Mouse (Mus musculus) R1 (cell line): ENCODE measurements at regions not wholly inside any gene's neighbourhood (a gene's known extent, or its start where the extent isn't known, plus 50 kb on each side); places are given as distances from the start of the nearest gene placed in this dataset.

ENCODE experiments used
- DNase-seq: peaks from one replicate; pipeline ENCODE4 v3.0.0-alpha.2; 2018; ENCODE audit warnings: low read depth, low spot score

DNA sequence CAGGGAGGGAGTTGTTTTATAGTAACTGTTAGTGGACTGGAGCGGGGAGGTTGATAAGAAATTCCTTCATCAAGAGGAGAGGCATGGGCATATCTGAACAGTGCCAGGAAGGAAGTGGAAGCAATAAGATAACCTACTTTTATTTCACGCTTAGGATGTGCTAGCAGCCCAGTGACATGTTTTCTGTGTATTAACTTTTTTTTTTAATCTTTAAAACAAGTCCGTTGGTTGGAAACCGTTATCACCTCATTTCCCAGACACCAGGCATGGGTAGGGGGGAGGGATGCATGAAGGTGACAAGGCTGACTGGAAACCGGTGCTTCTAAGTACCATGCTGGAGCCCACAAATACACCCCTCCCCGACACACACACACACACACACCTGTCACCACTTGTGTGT, 394.7 kb downstream of the Tshz3 start:
- DNase-seq = no peak

DNA sequence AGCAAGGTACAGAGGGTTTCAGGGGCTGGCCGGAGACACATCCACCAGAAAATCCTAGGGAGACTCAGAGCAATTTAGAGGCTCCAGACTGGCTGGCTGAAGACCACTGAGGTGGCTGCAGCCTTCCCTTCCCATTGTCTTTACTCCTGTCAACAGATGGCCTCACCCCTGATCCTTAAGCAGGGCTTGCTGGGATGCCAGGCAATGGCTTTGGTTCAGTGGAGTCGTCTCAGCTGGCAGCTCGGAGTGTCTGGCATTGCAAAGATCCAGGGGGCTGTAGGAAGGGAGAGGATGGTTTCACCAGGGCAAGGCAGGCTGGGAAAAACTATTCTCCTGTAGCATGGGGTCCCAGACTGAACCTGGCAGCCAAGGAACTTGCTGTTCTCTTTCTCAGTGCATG, 395.8 kb downstream of the Tshz3 start:
- no peak for DNase-seq

DNA sequence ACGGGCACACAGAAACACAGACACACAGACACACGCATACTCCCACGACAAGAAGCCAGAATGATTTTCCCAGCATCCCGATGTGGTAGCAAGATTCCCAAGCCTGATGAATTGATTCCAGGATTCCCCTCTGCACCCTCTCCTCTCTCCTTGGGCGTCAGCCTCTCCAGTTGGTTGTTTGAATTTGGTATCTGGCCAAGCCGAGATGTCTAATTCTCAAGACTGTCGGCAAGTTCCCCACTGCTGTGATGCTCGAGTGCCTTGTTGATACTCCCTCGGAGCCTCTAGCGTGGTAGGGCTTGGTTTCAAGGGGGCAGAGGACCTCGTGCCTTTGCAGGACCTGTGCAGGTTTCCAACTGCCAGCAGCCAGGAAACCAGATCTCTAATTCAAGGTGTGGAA, 397.9 kb downstream of the Tshz3 start:
- DNase-seq = no peak

DNA sequence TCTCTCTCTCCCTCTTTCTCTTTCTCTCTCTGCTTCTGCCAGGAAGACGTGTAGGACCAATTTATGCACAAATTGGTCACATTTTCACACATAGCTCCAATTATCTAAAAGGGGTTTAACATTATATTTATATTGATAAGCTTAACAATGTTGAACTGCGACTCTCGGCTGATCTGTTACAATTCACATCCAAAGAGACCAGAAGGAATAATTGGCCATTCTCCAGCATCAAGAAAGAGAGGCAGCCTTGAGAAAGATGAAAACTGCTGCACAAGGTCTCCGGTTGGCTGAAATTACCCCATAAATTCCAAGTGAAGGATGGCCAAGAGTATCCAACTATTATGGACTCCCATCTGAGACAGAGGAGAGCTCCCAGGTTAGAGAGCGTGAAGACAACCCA, 398.4 kb downstream of the Tshz3 start:
- DNase-seq = no peak

DNA sequence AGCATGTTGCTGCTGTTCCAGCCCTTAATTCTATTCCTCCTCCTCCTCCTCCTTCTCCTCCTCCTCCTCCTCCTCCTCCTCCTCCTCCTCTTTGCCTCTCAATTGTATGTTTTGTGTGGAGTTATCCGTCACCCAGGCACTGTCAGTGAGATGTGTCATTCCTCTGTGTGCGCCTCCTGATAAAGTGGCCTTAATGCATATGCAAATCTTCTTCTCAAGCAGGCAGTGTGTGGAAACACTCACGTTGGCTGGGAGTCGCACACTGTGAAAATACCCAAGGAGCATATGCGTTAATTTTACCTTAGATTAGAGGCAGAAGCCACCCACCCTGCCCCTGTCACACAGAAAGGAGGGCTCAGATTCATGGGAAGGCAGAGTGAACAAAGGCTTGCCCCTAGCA, 401.0 kb downstream of the Tshz3 start:
- no peak for DNase-seq

DNA sequence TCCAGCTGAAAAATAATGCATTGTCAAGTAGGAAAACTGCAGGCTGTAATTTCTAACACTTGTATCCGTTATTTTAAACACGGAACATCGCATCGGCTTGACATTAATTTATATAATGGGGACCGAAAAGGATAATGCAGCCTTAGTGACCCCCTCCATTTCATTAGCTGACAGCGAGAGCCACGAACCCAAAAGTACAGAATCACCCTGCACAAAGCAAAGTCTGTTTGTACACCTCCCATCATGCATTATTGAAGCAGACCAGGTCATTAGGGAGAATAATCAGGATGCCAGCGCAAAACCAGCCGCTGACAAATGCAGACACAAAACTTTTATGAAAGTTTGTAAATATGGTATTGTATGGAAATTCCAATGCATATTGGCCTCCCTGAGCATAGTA, 406.8 kb downstream of the Tshz3 start:
- DNase-seq = no peak

DNA sequence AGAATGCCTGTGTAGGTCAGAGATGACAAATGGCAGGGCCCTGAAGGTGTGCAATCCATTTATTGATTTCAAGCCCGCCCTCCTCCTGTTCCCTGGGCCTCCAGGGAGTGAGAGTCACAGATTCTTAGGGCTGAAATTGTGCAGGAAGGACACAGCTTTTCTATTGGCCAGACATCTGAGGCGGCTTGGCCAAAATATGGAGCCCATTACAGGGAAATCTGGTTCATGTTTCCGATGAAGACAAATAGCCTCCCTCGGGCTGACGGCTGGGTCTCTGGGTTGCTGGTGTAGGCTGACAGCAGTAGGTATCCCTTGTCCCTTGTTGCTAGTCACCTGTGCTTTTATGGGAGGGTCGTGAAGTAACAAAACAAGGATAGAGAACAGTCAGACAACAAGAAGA, 413.2 kb downstream of the Tshz3 start:
- DNase-seq = no peak

DNA sequence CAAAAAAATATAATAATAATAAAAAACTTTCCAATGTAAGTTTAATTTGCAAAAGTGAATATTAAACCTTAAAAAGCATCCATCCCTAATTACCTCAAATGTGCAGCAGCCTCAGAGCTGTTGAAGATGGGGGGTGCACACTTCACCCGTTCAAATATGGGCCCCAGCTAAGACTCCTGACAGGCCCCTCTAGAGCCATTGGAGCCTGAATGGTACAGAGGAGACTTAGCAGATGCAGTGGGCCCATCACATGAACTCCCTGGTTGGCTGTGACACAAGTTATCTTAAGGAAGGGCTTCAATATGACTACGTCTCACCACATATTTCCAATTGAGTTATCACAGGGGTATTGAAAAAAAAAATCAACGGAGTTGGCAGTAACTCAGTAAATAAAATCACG, 422.9 kb downstream of the Tshz3 start:
- DNase-seq = no peak

DNA sequence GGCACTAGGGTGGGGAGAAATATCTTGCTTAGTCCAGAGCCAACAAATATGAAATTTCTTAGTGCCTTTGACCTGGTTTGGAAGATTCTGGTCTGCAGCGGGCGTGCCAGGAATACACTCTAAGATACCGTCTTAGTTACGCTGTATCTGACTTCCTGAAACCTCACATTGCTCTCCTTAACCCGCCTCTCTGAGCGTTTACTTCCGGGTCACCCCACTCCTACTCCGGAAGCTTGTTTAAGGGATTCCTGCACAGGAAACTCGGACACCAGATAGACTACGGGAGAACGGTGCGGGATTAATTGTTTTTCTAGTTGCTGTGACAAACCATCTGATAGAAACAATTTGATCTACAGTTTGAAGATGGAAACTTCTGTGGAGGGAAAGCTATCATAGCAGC, 442.3 kb downstream of the Tshz3 start:
- DNase-seq = peak; percentile 63

DNA sequence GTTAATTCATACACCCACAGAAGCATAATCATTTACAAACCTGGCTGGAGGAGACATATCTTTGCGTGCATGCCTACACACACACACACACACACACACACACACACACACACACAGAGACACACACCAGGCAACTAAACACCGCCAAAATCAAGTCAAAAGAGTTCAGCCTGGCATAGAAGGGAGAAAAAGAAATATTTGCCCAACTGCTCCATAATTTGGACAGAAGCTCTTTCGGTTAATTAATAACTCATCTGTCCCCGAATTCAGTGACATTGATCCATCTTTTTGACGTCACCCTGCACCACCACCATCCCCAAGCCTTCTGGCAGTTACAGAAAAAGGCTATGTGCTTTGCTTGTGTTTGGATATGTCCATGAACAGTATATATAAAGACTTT, 444.9 kb downstream of the Tshz3 start:
- no peak for DNase-seq

DNA sequence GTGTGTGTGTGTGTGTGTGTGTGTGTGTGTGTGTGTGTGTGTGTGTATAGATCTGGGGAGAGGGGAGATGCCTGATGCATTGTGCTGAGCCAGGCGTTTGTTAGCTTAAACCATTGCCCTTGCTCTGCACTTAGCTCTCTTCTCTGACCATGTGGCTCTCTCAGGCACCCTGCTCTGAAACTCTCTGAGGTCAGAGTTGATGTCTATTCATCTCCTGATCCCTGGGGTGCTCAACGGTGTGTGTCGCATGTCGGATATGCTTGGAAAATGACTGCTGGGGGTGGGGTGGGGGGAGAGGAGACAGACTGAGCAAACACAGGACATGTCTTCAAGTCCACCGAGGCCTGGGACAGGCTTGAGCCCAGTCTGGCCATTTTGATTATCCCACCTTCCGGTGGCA, 446.4 kb downstream of the Tshz3 start:
- no peak for DNase-seq

DNA sequence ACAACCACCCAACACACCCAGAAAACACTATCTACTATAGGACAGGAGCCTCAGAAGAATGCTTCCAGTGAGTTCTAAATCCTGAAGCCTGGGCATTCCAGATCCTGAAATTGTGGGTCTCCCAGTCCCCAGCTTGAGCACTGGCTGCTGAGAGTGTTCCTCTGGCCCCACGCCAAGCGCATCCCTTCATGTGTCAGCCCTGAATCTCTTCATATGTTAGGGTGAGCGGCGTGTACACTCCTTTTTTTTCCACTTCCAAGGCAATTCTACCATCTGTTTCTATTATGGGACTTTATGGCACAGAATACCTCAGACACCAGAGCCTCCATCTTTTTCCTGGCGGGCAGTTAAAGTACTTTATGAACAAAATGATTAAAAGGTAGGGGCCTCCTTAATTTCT, 451.8 kb downstream of the Tshz3 start:
- no peak for DNase-seq

DNA sequence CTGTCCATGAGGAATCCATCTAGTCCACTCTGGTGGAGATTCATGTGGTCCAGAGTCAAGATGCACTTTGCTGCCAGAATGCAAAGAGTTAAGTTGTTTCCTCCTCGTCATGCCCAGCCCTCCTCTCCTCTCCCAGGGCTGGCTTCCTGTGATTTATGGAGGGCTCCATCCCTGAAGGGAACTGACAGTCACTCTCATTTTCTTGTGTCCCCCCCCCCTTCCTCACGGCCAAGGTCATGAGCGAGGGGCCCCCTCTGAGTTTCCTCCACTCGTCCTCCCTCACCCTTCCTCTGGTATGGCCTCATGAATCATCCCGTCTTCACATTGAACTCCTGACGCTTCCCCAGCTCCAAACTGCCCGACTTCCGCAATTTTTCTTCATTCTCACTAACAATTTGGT, 461.9 kb downstream of the Tshz3 start:
- DNase-seq = no peak

DNA sequence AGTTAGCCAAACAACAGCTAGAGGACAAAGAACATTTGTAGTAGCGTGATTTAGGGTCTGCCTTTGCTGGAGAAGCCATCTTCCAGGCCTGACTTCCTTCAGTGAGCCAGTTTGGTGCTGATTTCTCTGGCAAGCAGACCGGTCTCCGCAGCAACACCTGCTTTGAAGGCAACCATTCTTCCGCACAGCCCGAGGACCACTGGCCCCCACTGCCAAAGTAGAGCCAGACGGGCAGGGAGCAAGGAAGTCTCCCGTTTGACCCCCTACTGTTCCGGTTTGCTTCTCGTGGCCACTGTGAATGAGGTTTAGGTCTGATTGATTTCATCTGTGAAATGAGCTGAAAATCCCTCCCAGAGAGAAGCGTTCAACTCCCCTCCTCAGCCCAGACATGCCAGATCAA, 471.0 kb downstream of the Tshz3 start:
- DNase-seq = no peak

DNA sequence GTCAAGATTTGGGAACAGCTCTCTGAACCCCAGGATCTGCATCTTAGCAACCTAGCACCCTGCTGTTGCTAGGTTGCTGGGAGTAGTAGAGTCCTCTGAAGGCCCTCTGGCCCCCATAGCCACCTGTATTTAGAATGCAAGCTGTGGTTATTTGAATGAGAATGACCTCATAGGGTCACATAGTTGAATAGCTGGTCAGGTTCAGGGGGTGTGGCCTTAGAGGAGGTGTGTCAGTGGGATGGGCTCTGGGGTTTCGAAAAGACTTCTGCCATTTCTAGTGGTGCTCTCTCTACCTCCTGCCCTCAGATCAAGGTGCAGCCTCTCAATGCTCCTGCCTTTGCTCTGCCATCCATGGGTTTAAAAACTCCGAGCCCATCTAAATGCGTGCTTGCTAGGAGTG, 477.8 kb downstream of the Tshz3 start:
- peak; percentile 91 for DNase-seq

DNA sequence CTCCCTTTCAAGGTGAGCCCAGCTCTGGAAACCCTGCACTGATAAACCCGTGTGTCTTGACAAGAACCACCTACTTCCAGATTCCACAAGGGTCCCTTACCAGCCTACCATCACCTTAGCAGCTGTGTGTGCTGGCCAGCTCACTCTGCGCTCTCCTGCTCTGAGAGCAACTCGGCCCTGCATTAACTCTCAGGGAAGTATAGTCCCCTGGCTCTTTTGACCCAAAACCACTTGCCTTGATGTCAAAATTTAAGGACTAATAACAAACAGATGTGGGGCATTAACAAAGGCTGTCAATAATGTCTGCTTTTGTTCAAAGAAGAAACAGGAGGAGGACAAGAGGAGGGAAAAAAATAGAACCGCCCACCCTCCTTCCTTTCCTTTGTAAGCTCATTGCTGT, 480.3 kb downstream of the Tshz3 start:
- DNase-seq = no peak

DNA sequence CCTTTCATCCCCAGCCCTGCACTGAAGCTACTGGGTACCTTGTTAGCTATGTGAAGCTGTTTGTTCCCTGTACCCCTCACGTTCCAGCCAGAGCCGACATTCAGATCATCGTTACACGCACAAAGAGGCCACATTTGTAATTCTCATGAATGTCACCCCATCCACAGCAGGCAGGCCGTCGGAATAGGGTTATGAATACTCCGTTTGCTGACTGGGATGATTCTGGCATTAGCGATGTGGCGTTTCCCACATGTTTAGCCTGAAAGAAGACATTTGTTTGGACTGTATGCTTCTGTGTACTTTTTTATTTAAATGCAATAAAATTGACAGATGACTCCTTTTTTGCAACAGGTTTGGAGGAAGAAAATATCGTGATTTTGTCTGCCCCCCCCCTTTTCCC, 482.0 kb downstream of the Tshz3 start:
- DNase-seq = no peak

DNA sequence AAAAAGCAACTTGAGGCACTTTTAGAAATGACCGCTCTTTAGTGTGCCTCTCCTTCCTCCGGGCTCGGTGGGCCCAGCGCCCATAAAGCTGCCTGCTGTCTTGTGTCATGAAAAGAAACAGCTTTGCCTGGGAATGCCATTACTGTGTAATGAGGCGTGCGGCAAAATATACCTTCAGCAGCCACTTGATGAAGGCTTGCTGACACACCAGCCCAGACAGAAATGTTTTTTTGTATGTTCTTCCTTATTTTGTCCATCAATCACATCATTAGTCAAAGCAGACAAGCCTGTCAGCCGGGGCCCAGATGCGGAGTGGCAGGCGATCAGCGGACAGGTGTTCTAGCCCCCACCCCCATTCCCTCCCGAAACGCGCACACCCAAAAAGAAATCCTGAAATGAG, 482.5 kb downstream of the Tshz3 start:
- DNase-seq = no peak

DNA sequence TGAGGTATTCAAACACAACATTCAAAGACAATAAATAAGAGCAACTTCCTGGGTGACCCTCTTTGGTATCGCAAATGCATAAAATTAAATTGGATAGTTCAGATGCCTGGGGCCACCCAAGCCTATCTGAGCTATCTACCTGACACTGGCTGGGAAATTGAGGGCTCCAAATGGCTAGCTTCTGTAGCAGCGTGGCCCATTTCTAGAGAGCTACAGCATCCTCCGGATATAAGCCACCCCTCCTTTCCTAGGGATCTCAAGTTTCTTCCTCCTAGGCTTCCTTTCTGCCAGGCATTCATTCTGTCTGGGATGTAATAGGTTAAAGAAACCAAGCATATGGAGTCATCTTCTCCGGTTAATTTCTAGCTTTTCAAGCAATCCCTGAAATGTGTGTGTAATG, 483.2 kb downstream of the Tshz3 start:
- no peak for DNase-seq

DNA sequence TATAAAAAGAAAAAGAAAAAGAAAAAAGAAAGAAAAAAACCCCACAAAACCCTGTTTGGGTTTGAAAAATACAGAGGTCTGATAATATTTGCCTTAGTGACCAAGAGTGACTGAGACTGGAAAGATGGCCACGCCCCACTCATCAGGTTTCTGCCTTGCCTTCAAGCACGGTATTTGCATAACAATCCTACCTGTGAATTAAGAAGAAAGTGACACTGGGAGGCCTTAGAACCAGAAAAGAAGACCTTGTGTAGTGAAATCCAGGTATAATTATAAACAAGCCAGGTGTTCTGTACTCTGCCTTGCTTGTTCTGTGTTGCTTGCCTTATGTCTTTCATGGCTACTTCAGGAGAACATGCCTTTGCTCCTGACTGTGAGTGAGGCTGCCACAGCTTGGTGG, 494.6 kb downstream of the Tshz3 start:
- DNase-seq = peak; percentile 81

DNA sequence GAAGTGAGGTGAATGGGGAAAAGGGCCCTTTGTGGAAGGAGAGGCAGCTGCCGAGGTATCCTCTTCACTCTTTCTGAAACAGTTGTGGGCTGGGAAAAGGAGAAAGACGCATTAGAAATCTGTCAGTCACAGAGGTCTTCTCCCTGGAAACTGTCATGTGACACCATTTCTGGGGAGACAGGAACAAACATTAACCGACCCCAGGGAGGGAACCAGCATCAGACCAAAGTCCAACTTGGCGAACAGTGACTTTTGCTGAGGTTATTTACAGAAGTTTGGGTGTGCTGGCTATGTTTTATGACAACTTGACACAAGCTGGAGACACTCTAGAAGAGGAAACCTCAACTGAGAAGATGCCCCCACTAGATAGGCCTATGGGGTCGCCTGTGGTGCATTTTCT, 506.9 kb downstream of the Tshz3 start:
- no peak for DNase-seq

DNA sequence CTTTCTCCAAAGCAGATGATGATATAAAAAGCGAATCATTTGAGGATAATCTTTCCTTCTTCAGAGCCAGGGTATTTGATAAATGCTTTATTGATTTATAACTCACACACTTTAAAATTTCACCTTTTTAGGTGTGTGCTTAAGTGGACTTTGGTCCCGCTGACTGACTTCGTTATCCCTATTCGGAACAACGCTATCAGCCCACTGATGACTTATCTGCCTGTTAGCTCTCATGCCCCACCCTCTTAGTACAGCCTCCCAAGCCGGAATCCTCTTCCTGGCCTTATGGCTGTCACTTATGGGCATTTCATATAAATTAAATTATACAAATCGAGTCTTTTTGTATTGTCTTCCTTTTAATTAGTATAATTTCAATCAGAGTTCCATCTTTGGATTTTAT, 510.4 kb downstream of the Tshz3 start:
- no peak for DNase-seq

DNA sequence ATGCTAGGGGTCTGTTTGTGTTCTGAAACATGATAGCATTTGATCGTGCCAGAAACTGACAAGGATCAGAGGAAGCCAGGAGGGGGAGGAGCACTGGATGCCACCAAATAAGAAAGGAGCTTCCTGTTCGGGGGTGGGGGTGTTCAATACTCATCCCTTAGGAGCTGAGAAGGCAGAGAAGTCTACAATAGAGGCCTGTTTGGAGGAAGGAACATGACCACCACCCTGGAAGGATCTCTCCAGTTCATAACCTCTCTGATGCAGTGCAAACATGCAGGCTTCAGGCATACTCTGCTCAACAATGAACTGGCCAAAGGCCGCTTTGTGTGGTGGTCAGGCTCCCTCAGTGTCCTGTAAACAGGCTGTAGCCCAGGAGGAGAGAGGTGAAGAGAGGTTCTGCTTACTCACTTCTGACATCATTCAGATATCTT, 515.8 kb downstream of the Tshz3 start:
- peak; percentile 18 for DNase-seq

DNA sequence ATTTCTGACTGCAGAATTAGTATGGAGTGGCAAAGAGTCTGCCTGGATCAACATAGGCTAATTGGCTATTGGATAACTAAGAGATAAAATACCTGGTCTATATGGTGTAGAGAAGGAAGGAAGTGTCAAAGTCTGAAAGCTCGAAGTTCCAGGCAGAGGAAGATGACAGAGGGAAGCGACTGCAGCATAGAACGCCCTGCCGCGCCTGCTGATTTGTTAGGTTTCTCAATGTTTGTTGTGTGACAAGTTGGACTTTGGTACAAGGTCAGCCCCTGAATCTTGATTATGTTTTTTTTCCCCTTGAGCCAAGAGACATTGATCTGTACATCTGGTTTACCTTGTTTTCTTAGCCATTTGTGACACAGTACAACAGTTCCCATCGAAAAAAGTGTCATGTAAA, 517.6 kb downstream of the Tshz3 start:
- no peak for DNase-seq

DNA sequence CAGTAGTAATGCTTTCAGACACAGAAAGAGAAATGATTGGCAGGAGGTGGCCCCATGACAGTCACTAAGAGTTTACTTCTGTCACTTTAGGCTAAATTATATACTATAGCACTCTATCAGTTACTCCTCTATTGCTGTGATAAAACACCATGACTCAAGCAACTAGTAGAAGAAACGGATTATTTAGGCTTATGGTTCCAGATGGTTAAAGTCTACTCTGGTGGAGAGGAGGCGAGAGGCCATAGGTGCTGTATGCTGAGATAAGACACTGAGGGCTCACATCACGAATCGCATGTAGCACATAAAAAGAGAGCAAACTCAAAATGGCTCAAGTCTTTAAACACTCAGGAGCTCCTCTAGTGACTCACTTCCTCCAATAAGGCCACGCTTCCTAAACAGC, 522.6 kb downstream of the Tshz3 start:
- DNase-seq = peak; percentile 16
